Mouse (Mus musculus) CH12.LX (cell line): Measurements from ENCODE around the gene Apln. TPM values are rescaled to one million over a fixed set of nuclear protein-coding genes. Genes with fewer than 3 reads are reported as not detected.

Experiments
- DNase-seq: peaks from one replicate; pipeline ENCODE4 v3.0.0-alpha.2; 2013; ENCODE audit errors: extremely low read depth
- H3K27ac ChIP-seq: 2 replicates; pipeline ENCODE4 v1.5.1; 2012; ENCODE audit warnings: low read depth, mild to moderate bottlenecking, control low read depth, moderate library complexity; ENCODE audit not compliant: insufficient read depth
- H3K27me3 ChIP-seq: replicated peaks from 2 replicates; pipeline ENCODE3; 2012; ENCODE audit warnings: inconsistent platforms
- H3K36me3 ChIP-seq, 2 experiments: replicated peaks in 1 of 2; 2 replicates each; pipeline versions ENCODE3 to v1.6.1; 2012; ENCODE audit warnings: inconsistent platforms in 1 of 2, low read length in 1 of 2, mild to moderate bottlenecking in 1 of 2, mixed read lengths in 1 of 2, moderate library complexity in 1 of 2; ENCODE audit not compliant: control insufficient read depth in 1 of 2, insufficient read depth in 1 of 2
- H3K4me1 ChIP-seq, 2 experiments: 2 replicates each; pipeline ENCODE4 v1.6.1; 2012; ENCODE audit warnings: inconsistent platforms in 1 of 2, moderate library complexity in 1 of 2; ENCODE audit not compliant: insufficient read depth in 2 of 2, control insufficient read depth in 1 of 2
- H3K4me2 ChIP-seq: 2 replicates; pipeline ENCODE4 v1.6.1; 2012; ENCODE audit warnings: low read depth, mild to moderate bottlenecking, control low read depth; ENCODE audit not compliant: poor library complexity, insufficient read depth, severe bottlenecking
- H3K4me3 ChIP-seq, 3 experiments: fragments of 150-350 bp in 1 of 3; sonication (generic) in 1 of 3; replicated peaks in 1 of 3; 2 replicates each; pipeline versions ENCODE3 to v1.5.1; 2011 to 2012; ENCODE audit warnings: low read depth in 2 of 3, low read length in 2 of 3, mild to moderate bottlenecking in 2 of 3, moderate library complexity in 2 of 3, control low read depth in 1 of 3, improper control_type of control experiment in 1 of 3, inconsistent platforms in 1 of 3, mixed read lengths in 1 of 3; ENCODE audit not compliant: poor library complexity in 1 of 3
- H3K79me2 ChIP-seq: replicated peaks from 2 replicates; pipeline ENCODE4 v1.6.1; 2012; ENCODE audit warnings: mild to moderate bottlenecking, moderate library complexity; ENCODE audit not compliant: control insufficient read depth, poor library complexity, insufficient read depth, severe bottlenecking; ENCODE audit errors: extremely low read depth
- H3K9ac ChIP-seq: 2 replicates; pipeline ENCODE4 v1.6.1; 2012; ENCODE audit warnings: low read depth, mild to moderate bottlenecking, control low read depth, moderate library complexity; ENCODE audit not compliant: insufficient read depth
- H3K9me3 ChIP-seq: replicated peaks from 2 replicates; pipeline ENCODE3; 2012; ENCODE audit warnings: low read length, inconsistent platforms, mixed read lengths
- BHLHE40 ChIP-seq: IDR thresholded peaks from 2 replicates; pipeline ENCODE4 v1.6.1; 2011; ENCODE audit warnings: mild to moderate bottlenecking, low read depth, low read length, improper control_type of control experiment
- CHD1 ChIP-seq: IDR thresholded peaks from 2 replicates; pipeline ENCODE4 v1.6.1; 2012; ENCODE audit warnings: low read depth, low read length, improper control_type of control experiment, inconsistent platforms
- CHD2 ChIP-seq: IDR thresholded peaks from 2 replicates; pipeline ENCODE4 v1.6.1; 2011; ENCODE audit warnings: low read length, improper control_type of control experiment
- CTCF ChIP-seq, 2 experiments: IDR thresholded peaks in 1 of 2; conservative IDR thresholded peaks in 1 of 2; 2 replicates each; pipeline ENCODE4 v1.5.1; 2011 to 2012; ENCODE audit warnings: low read depth in 2 of 2, low read length in 2 of 2, improper control_type of control experiment in 1 of 2, inconsistent platforms in 1 of 2, mild to moderate bottlenecking in 1 of 2, moderate library complexity in 1 of 2
- E2F4 ChIP-seq: IDR thresholded peaks from 2 replicates; pipeline ENCODE4 v1.6.1; 2011; ENCODE audit warnings: low read depth, low read length, improper control_type of control experiment; ENCODE audit not compliant: insufficient replicate concordance
- ELF1 ChIP-seq: IDR thresholded peaks from 2 replicates; pipeline ENCODE4 v1.6.1; 2014; ENCODE audit warnings: low read depth, mild to moderate bottlenecking, inconsistent platforms, low read length, improper control_type of control experiment
- GABPA ChIP-seq: IDR thresholded peaks from 2 replicates; pipeline ENCODE4 v1.6.1; 2012; ENCODE audit warnings: low read depth, low read length, improper control_type of control experiment, inconsistent platforms; ENCODE audit not compliant: insufficient replicate concordance
- HCFC1 ChIP-seq: IDR thresholded peaks from 2 replicates; pipeline ENCODE4 v1.6.1; 2012; ENCODE audit warnings: low read depth, mild to moderate bottlenecking, inconsistent platforms, low read length, improper control_type of control experiment
- IRF4 ChIP-seq: IDR thresholded peaks from 2 replicates; pipeline ENCODE4 v1.6.1; 2014; ENCODE audit warnings: low read depth, mild to moderate bottlenecking, inconsistent platforms, low read length, improper control_type of control experiment
- JUN ChIP-seq: IDR thresholded peaks from 2 replicates; pipeline ENCODE4 v1.6.1; 2011; ENCODE audit warnings: low read depth, mild to moderate bottlenecking, low read length, improper control_type of control experiment, moderate library complexity; ENCODE audit not compliant: insufficient read depth
- JUND ChIP-seq: conservative IDR thresholded peaks from 2 replicates; pipeline ENCODE4 v1.6.1; 2011; ENCODE audit warnings: low read depth, low read length, improper control_type of control experiment
- KAT2A ChIP-seq: IDR thresholded peaks from 2 replicates; pipeline ENCODE4 v1.6.1; 2012; ENCODE audit warnings: low read length, improper control_type of control experiment, inconsistent platforms; ENCODE audit not compliant: insufficient replicate concordance
- MAFK ChIP-seq: IDR thresholded peaks from 2 replicates; pipeline ENCODE4 v1.6.1; 2011; ENCODE audit warnings: low read length, improper control_type of control experiment; ENCODE audit not compliant: insufficient replicate concordance
- MAX ChIP-seq: IDR thresholded peaks from 2 replicates; pipeline ENCODE4 v1.6.1; 2011; ENCODE audit warnings: low read length, improper control_type of control experiment
- NRF1 ChIP-seq: IDR thresholded peaks from 2 replicates; pipeline ENCODE4 v1.6.1; 2014; ENCODE audit warnings: low read depth, mild to moderate bottlenecking, inconsistent platforms, low read length, improper control_type of control experiment, moderate library complexity
- PAX5 ChIP-seq: IDR thresholded peaks from 2 replicates; pipeline ENCODE4 v1.6.1; 2012; ENCODE audit warnings: low read length, inconsistent platforms, mixed read lengths
- POLR2A ChIP-seq: IDR thresholded peaks from 2 replicates; pipeline ENCODE4 v1.6.1; 2011; ENCODE audit warnings: low read depth, mild to moderate bottlenecking, improper control_type of control experiment, low read length
- POLR2AphosphoS2 ChIP-seq: IDR thresholded peaks from 2 replicates; pipeline ENCODE4 v1.6.1; 2011; ENCODE audit warnings: low read depth, low read length, improper control_type of control experiment
- RCOR1 ChIP-seq: conservative IDR thresholded peaks from 2 replicates; pipeline ENCODE4 v1.6.1; 2012; ENCODE audit warnings: low read depth, mild to moderate bottlenecking, inconsistent platforms, low read length, improper control_type of control experiment
- SMC3 ChIP-seq: IDR thresholded peaks from 2 replicates; pipeline ENCODE4 v1.6.1; 2011; ENCODE audit warnings: low read depth, low read length, improper control_type of control experiment
- UBTF ChIP-seq: IDR thresholded peaks from 2 replicates; pipeline ENCODE4 v1.6.1; 2012; ENCODE audit warnings: low read depth, mild to moderate bottlenecking, inconsistent platforms, low read length, improper control_type of control experiment, moderate library complexity
- dilution Hi-C: fragments of 300-500 bp; cut with MboI; formaldehyde crosslinking; loops from 2 replicates; pipeline ENCODE4 v1.14.3; 2020; ENCODE audit warnings: low sequenced_read_pairs; ENCODE audit not compliant: extremely low pct_unique_long_range_greater_than_20kb, extremely low pct_ligation_motif_present
- in situ Hi-C: fragments of 300-500 bp; cut with MboI; formaldehyde crosslinking; loops from 3 replicates; pipeline ENCODE4 v1.14.3; 2019; ENCODE audit warnings: low sequenced_read_pairs, low pct_ligation_motif_present, low pct_unique_long_range_greater_than_20kb, mixed read lengths
- polyA plus RNA-seq: library from polyadenylated mRNA; unstranded; fragments of >175 nt; gene quantifications from 2 replicates; pipeline ENCODE4 v1.2.1, GENCODE M21; 2012; ENCODE audit warnings: low read depth; ENCODE audit not compliant: insufficient read length
- total RNA-seq, 2 experiments: library from RNA; depleted of rRNA; stranded (reverse); fragments of 300-350 nt in 1 of 2; fragments of >200 nt in 1 of 2; gene quantifications; 2 replicates each; pipeline ENCODE4 v1.2.3; 2012 to 2014

The Apln gene
- total and polyA plus RNA-seq, 3 experiments: 0.08 to 0.15 (median 0.10) TPM

GRCm38 (mm10) chrX:48040379-48040778 lies 5.7 kb upstream of the Apln start:
- Histone ChIP-seq H3K9ac (no peak overlapping the region), H3K27me3 (no peaks in the 10 kb centered on the region)
- dilution Hi-C loops: no loop called here

GRCm38 (mm10) chrX:48033766-48034143 lies 898 bp downstream of the Apln start:
- no peak for DNase-seq
- TF ChIP-seq GABPA: no peak
- no peak for TF ChIP-seq POLR2AphosphoS2
- TF ChIP-seq E2F4: no peak
- no peak for TF ChIP-seq MAFK
- TF ChIP-seq CHD1: no peak
- TF ChIP-seq RCOR1: no peak
- TF ChIP-seq CTCF (conservative IDR thresholded peaks at IDR 0.05 in 1 of 2, IDR thresholded peaks at IDR 0.05 in 1 of 2; ENCODE audit: low read depth in 2 of 2, low read length in 2 of 2): no peak
- TF ChIP-seq UBTF: no peak
- no peak for TF ChIP-seq JUND
- no peak for TF ChIP-seq NRF1
- no peak for TF ChIP-seq ELF1
- TF ChIP-seq BHLHE40: no peak
- no peak for TF ChIP-seq PAX5
- no peak for TF ChIP-seq IRF4
- no peak for TF ChIP-seq KAT2A
- no peak for TF ChIP-seq JUN
- TF ChIP-seq, all 38 proteins: peak for 0
- H3K79me2 ChIP-seq: no peaks in the 10 kb centered on the region
- no peak overlapping the region for H3K9ac ChIP-seq
- H3K4me3 ChIP-seq: no peak overlapping the region
- peaks cover under 1 to 2% of the 10 kb centered on the region in 2 experiments; a peak in 2 of 4 replicates for H3K4me1 ChIP-seq
- no peak overlapping the region for H3K4me2 ChIP-seq
- no peak overlapping the region for H3K27ac ChIP-seq
- in situ Hi-C loops: no loop called here
- dilution Hi-C loops: no loop called here
- H3K36me3 ChIP-seq: no peaks in the 10 kb centered on the region
- H3K27me3 ChIP-seq: peaks cover 12% of the 10 kb centered on the region
- H3K9me3 ChIP-seq: no peaks in the 10 kb centered on the region

More at GRCm38 (mm10) chrX:48040379-48040778, 5.7 kb upstream of the Apln start:
- in situ Hi-C loops: no loop called here
- Histone ChIP-seq H3K4me2 (no peak overlapping the region), H3K27ac (no peak overlapping the region), H3K4me1 (peaks cover 0 to 4% of the 10 kb centered on the region in 2 experiments; a peak in 1 of 4 replicates), H3K9me3 (no peaks in the 10 kb centered on the region), H3K36me3 (no peaks in the 10 kb centered on the region), H3K4me3 (no peak overlapping the region), H3K79me2 (no peaks in the 10 kb centered on the region)
- no peak for DNase-seq
- no peak for TF ChIP-seq HCFC1
- no peak for TF ChIP-seq SMC3
- no peak for TF ChIP-seq UBTF
- no peak for TF ChIP-seq POLR2A
- no peak for TF ChIP-seq CHD2
- no peak for TF ChIP-seq MAX
- no peak for TF ChIP-seq BHLHE40
